Mouse (Mus musculus) frontal cortex, postnatal 25 days (tissue): ENCODE data around the gene Sclt1.

Source experiments
- DNase-seq, 2 experiments: peaks; one replicate each; pipeline ENCODE4 v3.0.0; 2022; ENCODE audit warnings: low spot score in 2 of 2

The Sclt1 gene

GRCm38 (mm10) chr3:41586917-41587316 lies 155.4 kb downstream of the Sclt1 start:
- no peak for DNase-seq

GRCm38 (mm10) chr3:41586330-41586729 lies 156.0 kb downstream of the Sclt1 start:
- no peak for DNase-seq

GRCm38 (mm10) chr3:41585548-41585947 lies 156.8 kb downstream of the Sclt1 start:
- DNase-seq, result no peak

GRCm38 (mm10) chr3:41583621-41584020 lies 158.7 kb downstream of the Sclt1 start:
- no peak for DNase-seq

- no peak for DNase-seq
Observed at GRCm38 (mm10) chr3:41583092-41583491, 159.2 kb downstream of the Sclt1 start.

GRCm38 (mm10) chr3:41582256-41582655 lies 160.1 kb downstream of the Sclt1 start:
- DNase-seq, result no peak

- no peak for DNase-seq
Observed at GRCm38 (mm10) chr3:41581436-41581835, 160.9 kb downstream of the Sclt1 start.

GRCm38 (mm10) chr3:41580401-41581323 lies 161.7 kb downstream of the Sclt1 start:
- DNase-seq, result no peak

GRCm38 (mm10) chr3:41579873-41580272 lies 162.4 kb downstream of the Sclt1 start:
- no peak for DNase-seq

- DNase-seq, result no peak
Observed at GRCm38 (mm10) chr3:41577240-41577639, 165.1 kb downstream of the Sclt1 start.
